Mouse (Mus musculus): ENCODE results near the gene Tradd. TPM values are rescaled to one million over a fixed set of nuclear protein-coding genes. Genes with fewer than 3 reads are reported as not detected.

Tradd gene
- polyA plus RNA-seq, 1 experiment from 2014 or later: 17.5 TPM

- ATAC-seq (ENCODE audit: low FRiP score): no peak
- WGBS: 84% methylated on average over 5 of the region's 5 CpGs
Measured at GRCm38 (mm10) chr8:105217926-105218522, 46.4 kb downstream of the Tradd start.

GRCm38 (mm10) chr8:105214104-105214503 lies 50.3 kb downstream of the Tradd start:
- H3K4me2 ChIP-seq (replicated peaks): no peak overlapping the region
- 90% methylated on average over 5 of the region's 5 CpGs for WGBS
- no peak for ATAC-seq (ENCODE audit: low FRiP score)

More at GRCm38 (mm10) chr8:105217926-105218522, 46.4 kb downstream of the Tradd start:
- H3K27me3 ChIP-seq: no peaks in the 10 kb centered on the region
- H3K36me3 ChIP-seq: 0 out of 2 replicates have a peak, but pooled peaks cover 2% of the 10 kb centered on the region
- no peak overlapping the region for H3K4me3 ChIP-seq
- no peak overlapping the region for H3K4me2 ChIP-seq (replicated peaks)
- no peak overlapping the region for H3K9ac ChIP-seq
- H3K4me1 ChIP-seq: no peaks in the 10 kb centered on the region
- H3K27ac ChIP-seq: no peak overlapping the region
- H3K9me3 ChIP-seq (replicated peaks): no peaks in the 10 kb centered on the region

GRCm38 (mm10) chr8:105209153-105210110 lies 55.0 kb downstream of the Tradd start:
- Histone ChIP-seq H3K27ac (no peak overlapping the region), H3K4me2 (replicated peaks) (no peak overlapping the region), H3K9ac (no peak overlapping the region), H3K36me3 (peaks cover 4% of the 10 kb centered on the region), H3K4me3 (no peak overlapping the region), H3K27me3 (no peaks in the 10 kb centered on the region), H3K4me1 (no peaks in the 10 kb centered on the region), H3K9me3 (replicated peaks) (no peaks in the 10 kb centered on the region)
- WGBS: 50% methylated on average over 1 of the region's 1 CpGs
- ATAC-seq (ENCODE audit: low FRiP score): no peak

More at GRCm38 (mm10) chr8:105214104-105214503, 50.3 kb downstream of the Tradd start:
- Histone ChIP-seq H3K4me1 (no peaks in the 10 kb centered on the region), H3K4me3 (no peak overlapping the region), H3K36me3 (0 out of 2 replicates have a peak, but pooled peaks cover 2% of the 10 kb centered on the region), H3K9me3 (replicated peaks) (no peaks in the 10 kb centered on the region), H3K27me3 (no peaks in the 10 kb centered on the region), H3K9ac (no peak overlapping the region), H3K27ac (no peak overlapping the region)

MicroRNAs within 50 kb of the gene (microRNA counts, 519-probe panel; counts per million panel counts)
- microRNA mmu-miR-328: 3,289 counts per million, percentile 73 among the panel's probes with 10 or more counts

Small RNAs within 50 kb of the gene (microRNA-seq; reads per million reads assigned to microRNA genes)
- not detected for gene Gm27320
- 347 reads per million, percentile 62 among the genes with 10 or more reads in this experiment for gene Mir328

Other genes starting within 250 kb of the Tradd start
- gene Ces3a, start 216.0 kb downstream of the Tradd start, polyA plus RNA-seq (2016; fragmentation: Nextera tagmentation; extraction: Ambion mirVana): not detected in 2 replicates
- not detected in 2 replicates for gene Ces3b, start 180.9 kb downstream of the Tradd start, polyA plus RNA-seq (2016; fragmentation: Nextera tagmentation; extraction: Ambion mirVana)
- not detected in 2 replicates for gene Ces4a, start 132.8 kb downstream of the Tradd start, polyA plus RNA-seq (2016; fragmentation: Nextera tagmentation; extraction: Ambion mirVana)
- 66.2 and 72.5 TPM in 2 replicates for gene Cbfb, start 93.9 kb downstream of the Tradd start, polyA plus RNA-seq (2016; fragmentation: Nextera tagmentation; extraction: Ambion mirVana)
- gene D230025D16Rik, start 39.5 kb downstream of the Tradd start, polyA plus RNA-seq (2016; fragmentation: Nextera tagmentation; extraction: Ambion mirVana): 28.5 and 28.9 TPM in 2 replicates
- 7.5 and 9.5 TPM in 2 replicates for gene B3gnt9, start 9.5 kb downstream of the Tradd start, polyA plus RNA-seq (2016; fragmentation: Nextera tagmentation; extraction: Ambion mirVana)
- 0.97 and 1.4 TPM in 2 replicates for gene Fbxl8, start within 50 bp of the Tradd start, polyA plus RNA-seq (2016; fragmentation: Nextera tagmentation; extraction: Ambion mirVana)
- 0.23 TPM in 1 of 2 replicates, not detected in the other for gene Hsf4, start 5.2 kb upstream of the Tradd start, polyA plus RNA-seq (2016; fragmentation: Nextera tagmentation; extraction: Ambion mirVana)
- gene Nol3, start 11.5 kb upstream of the Tradd start, polyA plus RNA-seq (2016; fragmentation: Nextera tagmentation; extraction: Ambion mirVana): 2.7 and 4.0 TPM in 2 replicates
- gene 4931428F04Rik, start 25.3 kb upstream of the Tradd start, polyA plus RNA-seq (2016; fragmentation: Nextera tagmentation; extraction: Ambion mirVana): 63.2 and 74.0 TPM in 2 replicates
- 12.7 and 15.7 TPM in 2 replicates for gene Exoc3l, start 31.5 kb upstream of the Tradd start, polyA plus RNA-seq (2016; fragmentation: Nextera tagmentation; extraction: Ambion mirVana)
- 68.8 and 69.9 TPM in 2 replicates for gene E2f4, start 33.1 kb upstream of the Tradd start, polyA plus RNA-seq (2016; fragmentation: Nextera tagmentation; extraction: Ambion mirVana)
- gene Elmo3, start 41.0 kb upstream of the Tradd start, polyA plus RNA-seq (2016; fragmentation: Nextera tagmentation; extraction: Ambion mirVana): 2.7 and 3.2 TPM in 2 replicates
- gene Lrrc29, start 61.7 kb upstream of the Tradd start, polyA plus RNA-seq (2016; fragmentation: Nextera tagmentation; extraction: Ambion mirVana): 1.3 TPM in 2 replicates
- gene Tmem208, start 61.7 kb upstream of the Tradd start, polyA plus RNA-seq (2016; fragmentation: Nextera tagmentation; extraction: Ambion mirVana): 97.6 and 100 TPM in 2 replicates
- 1.4 and 2.0 TPM in 2 replicates for gene Fhod1, start 83.3 kb upstream of the Tradd start, polyA plus RNA-seq (2016; fragmentation: Nextera tagmentation; extraction: Ambion mirVana)
- 7.2 and 7.7 TPM in 2 replicates for gene Slc9a5, start 84.2 kb upstream of the Tradd start, polyA plus RNA-seq (2016; fragmentation: Nextera tagmentation; extraction: Ambion mirVana)
- 0.59 and 0.93 TPM in 2 replicates for gene Plekhg4, start 108.7 kb upstream of the Tradd start, polyA plus RNA-seq (2016; fragmentation: Nextera tagmentation; extraction: Ambion mirVana)
- 0.08 TPM in 1 of 2 replicates, not detected in the other for gene Kctd19, start 148.9 kb upstream of the Tradd start, polyA plus RNA-seq (2016; fragmentation: Nextera tagmentation; extraction: Ambion mirVana)
- 2.1 and 3.1 TPM in 2 replicates for gene Lrrc36, start 149.0 kb upstream of the Tradd start, polyA plus RNA-seq (2016; fragmentation: Nextera tagmentation; extraction: Ambion mirVana)
- 162 and 186 TPM in 2 replicates for gene Tppp3, start 206.9 kb upstream of the Tradd start, polyA plus RNA-seq (2016; fragmentation: Nextera tagmentation; extraction: Ambion mirVana)
- gene Zdhhc1, start 232.3 kb upstream of the Tradd start, polyA plus RNA-seq (2016; fragmentation: Nextera tagmentation; extraction: Ambion mirVana): 35.8 and 36.1 TPM in 2 replicates